Mouse (Mus musculus) E14TG2a.4 (cell line): ENCODE measurements around the gene Aplp2.
A peak's percentile ranks its signal among the peaks of the same experiment; 100 is the strongest.

Source experiments
- H3K27me3 ChIP-seq: 2 replicates; pipeline ENCODE4 v1.6.1; 2014; ENCODE audit warnings: low read length, control low read depth; ENCODE audit not compliant: insufficient read depth
- H3K36me3 ChIP-seq: 2 replicates; pipeline ENCODE4 v1.6.1; 2014; ENCODE audit warnings: low read length, control low read depth; ENCODE audit not compliant: insufficient read depth
- H3K4me1 ChIP-seq: replicated peaks from 2 replicates; pipeline ENCODE4 v1.6.1; 2014; ENCODE audit warnings: low read depth, low read length, control low read depth
- H3K4me3 ChIP-seq: replicated peaks from 2 replicates; pipeline ENCODE4 v1.5.1; 2014; ENCODE audit warnings: mild to moderate bottlenecking, low read length
- H3K9me3 ChIP-seq: 2 replicates; pipeline ENCODE4 v1.6.1; 2014; ENCODE audit warnings: low read length, control low read depth
- CTCF ChIP-seq: conservative IDR thresholded peaks from 2 replicates; pipeline ENCODE4 v1.5.1; 2014; ENCODE audit warnings: low read length
- NANOG ChIP-seq: IDR thresholded peaks from 2 replicates; pipeline ENCODE4 v1.6.1; 2014; ENCODE audit warnings: borderline replicate concordance, low read length, mixed read lengths
- POU5F1 ChIP-seq: IDR thresholded peaks from 2 replicates; pipeline ENCODE4 v1.6.1; 2014; ENCODE audit warnings: low read length, borderline replicate concordance

Aplp2 gene

GRCm38 (mm10) chr9:31119405-31119804 is 92.2 kb downstream of the Aplp2 start:
- Histone ChIP-seq H3K9me3 (no peaks in the 10 kb centered on the region), H3K4me1 (peaks cover 94% of the 10 kb centered on the region), H3K27me3 (no peaks in the 10 kb centered on the region), H3K36me3 (no peaks in the 10 kb centered on the region; the same call in 1 of the 2 replicates), H3K4me3 (peak overlapping the region; percentile 67; the same call in 1 of the 2 replicates)
- TF ChIP-seq NANOG = no peak
- TF ChIP-seq POU5F1 = no peak
- TF ChIP-seq CTCF = no peak

- TF ChIP-seq POU5F1 (no peak), NANOG (peak; percentile 39; the same call in 1 of the 2 replicates)
- peak overlapping the region; percentile 67 for H3K4me3 ChIP-seq
- no peaks in the 10 kb centered on the region; the same call in 1 of the 2 replicates for H3K36me3 ChIP-seq
- H3K9me3 ChIP-seq = no peaks in the 10 kb centered on the region
- H3K4me1 ChIP-seq = peaks cover 87% of the 10 kb centered on the region
- H3K27me3 ChIP-seq = no peaks in the 10 kb centered on the region
These were observed 92.9 kb downstream of the Aplp2 start for GRCm38 (mm10) chr9:31118520-31119298.

- TF ChIP-seq NANOG (no peak), POU5F1 (no peak), CTCF (no peak)
- H3K9me3 ChIP-seq = no peaks in the 10 kb centered on the region
- H3K27me3 ChIP-seq = no peaks in the 10 kb centered on the region
- peak overlapping the region; percentile 51 for H3K4me3 ChIP-seq
- H3K36me3 ChIP-seq = no peaks in the 10 kb centered on the region
- H3K4me1 ChIP-seq = peaks cover 76% of the 10 kb centered on the region
These were observed 94.1 kb downstream of the Aplp2 start for GRCm38 (mm10) chr9:31117488-31117887.

GRCm38 (mm10) chr9:31117088-31117487 is 94.5 kb downstream of the Aplp2 start:
- TF ChIP-seq CTCF (no peak), POU5F1 (no peak), NANOG (no peak)
- Histone ChIP-seq H3K4me3 (peak overlapping the region; percentile 51), H3K9me3 (no peaks in the 10 kb centered on the region), H3K36me3 (no peaks in the 10 kb centered on the region), H3K4me1 (peaks cover 72% of the 10 kb centered on the region), H3K27me3 (no peaks in the 10 kb centered on the region)

GRCm38 (mm10) chr9:31115586-31115985 is 96.0 kb downstream of the Aplp2 start:
- H3K36me3 ChIP-seq = no peaks in the 10 kb centered on the region
- no peak overlapping the region for H3K4me3 ChIP-seq
- TF ChIP-seq NANOG (no peak), CTCF (no peak), POU5F1 (no peak)
- peaks cover 57% of the 10 kb centered on the region for H3K4me1 ChIP-seq
- no peaks in the 10 kb centered on the region for H3K9me3 ChIP-seq
- H3K27me3 ChIP-seq = no peaks in the 10 kb centered on the region

- Histone ChIP-seq H3K36me3 (peaks cover 30% of the 10 kb centered on the region), H3K9me3 (no peaks in the 10 kb centered on the region), H3K27me3 (no peaks in the 10 kb centered on the region), H3K4me1 (peaks cover 37% of the 10 kb centered on the region), H3K4me3 (peak overlapping the region; percentile 35)
- TF ChIP-seq CTCF (no peak), POU5F1 (no peak), NANOG (no peak)
These were observed 103.2 kb downstream of the Aplp2 start for GRCm38 (mm10) chr9:31108464-31108863.
